Mouse (Mus musculus): ENCODE data around the gene Trib3. TPM values are rescaled to one million over a fixed set of nuclear protein-coding genes. Genes with fewer than 3 reads are reported as not detected.

The Trib3 gene
- polyA plus RNA-seq, 1 experiment from 2014 or later = 1.7 TPM

GRCm38 (mm10) chr2:152327980-152328379 lies 15.9 kb downstream of the Trib3 start:
- Histone ChIP-seq H3K27me3 (ENCODE audit: control insufficient read depth, insufficient read depth, low read length) (no peaks in the 10 kb centered on the region), H3K9ac (ENCODE audit: low read depth, low read length) (no peak overlapping the region), H3K4me2 (replicated peaks; ENCODE audit: low read depth, low read length) (no peak overlapping the region), H3K4me1 (replicated peaks; ENCODE audit: control insufficient read depth, insufficient read depth, low read length) (peaks cover 7% of the 10 kb centered on the region), H3K9me3 (ENCODE audit: control insufficient read depth, low read length) (no peaks in the 10 kb centered on the region), H3K27ac (ENCODE audit: low read depth, low read length) (no peak overlapping the region), H3K4me3 (ENCODE audit: low read depth, low read length) (no peak overlapping the region), H3K36me3 (ENCODE audit: control insufficient read depth, insufficient read depth, low read length) (0 out of 2 replicates have a peak, but pooled peaks cover 2% of the 10 kb centered on the region)
- DNase-seq (ENCODE audit: low spot score) = no peak
- ATAC-seq (ENCODE audit: low FRiP score) = no peak
- 82% methylated on average over 5 of the region's 5 CpGs for WGBS

- 85% methylated on average over 8 of the region's 8 CpGs for WGBS
Observed at GRCm38 (mm10) chr2:152326654-152327053, 17.2 kb downstream of the Trib3 start.

GRCm38 (mm10) chr2:152326157-152326556 lies 17.7 kb downstream of the Trib3 start:
- Histone ChIP-seq H3K4me2 (replicated peaks; ENCODE audit: low read depth, low read length) (no peak overlapping the region), H3K27ac (ENCODE audit: low read depth, low read length) (no peak overlapping the region), H3K9me3 (ENCODE audit: control insufficient read depth, low read length) (no peaks in the 10 kb centered on the region), H3K9ac (ENCODE audit: low read depth, low read length) (no peak overlapping the region), H3K4me3 (ENCODE audit: low read depth, low read length) (no peak overlapping the region), H3K4me1 (replicated peaks; ENCODE audit: control insufficient read depth, insufficient read depth, low read length) (peaks cover 4% of the 10 kb centered on the region; the same call in 1 of the 2 replicates), H3K36me3 (ENCODE audit: control insufficient read depth, insufficient read depth, low read length) (0 out of 2 replicates have a peak, but pooled peaks cover 2% of the 10 kb centered on the region), H3K27me3 (ENCODE audit: control insufficient read depth, insufficient read depth, low read length) (no peaks in the 10 kb centered on the region)
- ATAC-seq (ENCODE audit: low FRiP score) = no peak
- WGBS = 93% methylated on average over 13 of the region's 13 CpGs
- no peak for DNase-seq (ENCODE audit: low spot score)

More at GRCm38 (mm10) chr2:152326654-152327053, 17.2 kb downstream of the Trib3 start:
- Histone ChIP-seq H3K27me3 (ENCODE audit: control insufficient read depth, insufficient read depth, low read length) (no peaks in the 10 kb centered on the region), H3K36me3 (ENCODE audit: control insufficient read depth, insufficient read depth, low read length) (0 out of 2 replicates have a peak, but pooled peaks cover 2% of the 10 kb centered on the region), H3K9me3 (ENCODE audit: control insufficient read depth, low read length) (no peaks in the 10 kb centered on the region), H3K4me2 (replicated peaks; ENCODE audit: low read depth, low read length) (no peak overlapping the region), H3K4me3 (ENCODE audit: low read depth, low read length) (no peak overlapping the region), H3K4me1 (replicated peaks; ENCODE audit: control insufficient read depth, insufficient read depth, low read length) (peaks cover 7% of the 10 kb centered on the region), H3K9ac (ENCODE audit: low read depth, low read length) (no peak overlapping the region), H3K27ac (ENCODE audit: low read depth, low read length) (no peak overlapping the region)
- no peak for ATAC-seq (ENCODE audit: low FRiP score)
- DNase-seq (ENCODE audit: low spot score) = no peak

- Histone ChIP-seq H3K4me3 (ENCODE audit: low read depth, low read length) (no peak overlapping the region), H3K4me1 (replicated peaks; ENCODE audit: control insufficient read depth, insufficient read depth, low read length) (no peaks in the 10 kb centered on the region), H3K36me3 (ENCODE audit: control insufficient read depth, insufficient read depth, low read length) (0 out of 2 replicates have a peak, but pooled peaks cover 2% of the 10 kb centered on the region), H3K27ac (ENCODE audit: low read depth, low read length) (no peak overlapping the region), H3K4me2 (replicated peaks; ENCODE audit: low read depth, low read length) (no peak overlapping the region), H3K9me3 (ENCODE audit: control insufficient read depth, low read length) (no peaks in the 10 kb centered on the region), H3K27me3 (ENCODE audit: control insufficient read depth, insufficient read depth, low read length) (no peaks in the 10 kb centered on the region), H3K9ac (ENCODE audit: low read depth, low read length) (no peak overlapping the region)
- ATAC-seq (ENCODE audit: low FRiP score) = no peak
- DNase-seq (ENCODE audit: low spot score) = no peak
- 89% methylated on average over 3 of the region's 3 CpGs for WGBS
Observed at GRCm38 (mm10) chr2:152324842-152325241, 19.0 kb downstream of the Trib3 start.

DNA sequence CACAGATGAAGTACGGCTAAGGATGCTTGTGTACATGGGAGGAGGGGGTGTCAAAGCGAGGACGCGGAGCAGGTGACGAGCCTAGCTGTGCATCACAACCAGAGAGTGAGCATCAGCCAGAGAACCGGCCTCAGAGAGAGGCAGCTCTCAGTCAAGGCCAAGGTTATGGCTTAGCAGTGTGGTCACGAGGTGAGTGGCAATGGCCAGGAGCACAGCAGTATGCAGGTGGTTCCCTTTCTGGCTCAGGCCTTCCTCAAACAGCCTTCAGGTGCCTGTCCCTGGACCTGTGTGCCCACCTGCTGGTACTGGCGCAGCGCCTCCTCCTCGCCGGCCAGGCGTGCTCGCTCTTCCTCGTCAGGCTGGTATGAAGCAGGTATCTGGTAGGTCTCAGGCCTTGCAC lies 19.9 kb downstream of the Trib3 start:
- WGBS = 94% methylated on average over 14 of the region's 14 CpGs
- no peak overlapping the region for H3K27ac ChIP-seq (ENCODE audit: low read depth, low read length)
- no peaks in the 10 kb centered on the region for H3K27me3 ChIP-seq (ENCODE audit: control insufficient read depth, insufficient read depth, low read length)

GRCm38 (mm10) chr2:152322198-152322597 lies 21.6 kb downstream of the Trib3 start:
- DNase-seq (ENCODE audit: low spot score) = no peak
- H3K27me3 ChIP-seq (ENCODE audit: control insufficient read depth, insufficient read depth, low read length) = no peaks in the 10 kb centered on the region
- no peak overlapping the region for H3K4me3 ChIP-seq (ENCODE audit: low read depth, low read length)
- no peaks in the 10 kb centered on the region for H3K9me3 ChIP-seq (ENCODE audit: control insufficient read depth, low read length)
- ATAC-seq (ENCODE audit: low FRiP score) = no peak
- H3K4me2 ChIP-seq (replicated peaks; ENCODE audit: low read depth, low read length) = no peak overlapping the region
- H3K27ac ChIP-seq (ENCODE audit: low read depth, low read length) = no peak overlapping the region
- H3K9ac ChIP-seq (ENCODE audit: low read depth, low read length) = no peak overlapping the region
- H3K36me3 ChIP-seq (ENCODE audit: control insufficient read depth, insufficient read depth, low read length) = 0 out of 2 replicates have a peak, but pooled peaks cover 6% of the 10 kb centered on the region
- H3K4me1 ChIP-seq (replicated peaks; ENCODE audit: control insufficient read depth, insufficient read depth, low read length) = no peaks in the 10 kb centered on the region
- 96% methylated on average over 6 of the region's 6 CpGs for WGBS

More for the DNA sequence above, 19.9 kb downstream of the Trib3 start:
- no peak overlapping the region for H3K9ac ChIP-seq (ENCODE audit: low read depth, low read length)
- no peaks in the 10 kb centered on the region for H3K4me1 ChIP-seq (replicated peaks; ENCODE audit: control insufficient read depth, insufficient read depth, low read length)
- H3K36me3 ChIP-seq (ENCODE audit: control insufficient read depth, insufficient read depth, low read length) = 0 out of 2 replicates have a peak, but pooled peaks cover 2% of the 10 kb centered on the region
- no peak overlapping the region for H3K4me3 ChIP-seq (ENCODE audit: low read depth, low read length)
- DNase-seq (ENCODE audit: low spot score) = no peak
- H3K4me2 ChIP-seq (replicated peaks; ENCODE audit: low read depth, low read length) = no peak overlapping the region
- no peak for ATAC-seq (ENCODE audit: low FRiP score)
- H3K9me3 ChIP-seq (ENCODE audit: control insufficient read depth, low read length) = no peaks in the 10 kb centered on the region

DNA sequence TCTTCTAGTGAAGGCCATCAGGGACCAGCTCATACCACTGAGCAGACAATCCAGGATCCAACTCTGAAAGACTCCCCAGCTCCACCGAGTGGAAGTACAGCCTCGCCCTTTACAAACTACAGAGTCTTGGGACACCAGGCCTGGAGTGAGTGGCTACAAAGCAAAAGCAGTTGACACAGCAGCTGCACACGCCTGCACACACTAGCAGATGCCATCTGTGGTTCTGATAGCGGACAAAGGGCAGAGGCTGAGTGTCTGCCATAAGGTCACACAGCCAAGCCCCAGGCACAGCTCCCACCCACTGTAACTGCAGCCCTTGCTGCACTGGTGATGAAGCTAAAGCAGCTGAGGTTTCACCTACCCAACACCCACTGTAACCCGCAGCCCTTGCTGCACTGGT lies 22.3 kb downstream of the Trib3 start:
- Histone ChIP-seq H3K4me3 (ENCODE audit: low read depth, low read length) (no peak overlapping the region), H3K36me3 (ENCODE audit: control insufficient read depth, insufficient read depth, low read length) (0 out of 2 replicates have a peak, but pooled peaks cover 6% of the 10 kb centered on the region), H3K27ac (ENCODE audit: low read depth, low read length) (no peak overlapping the region), H3K9ac (ENCODE audit: low read depth, low read length) (no peak overlapping the region), H3K27me3 (ENCODE audit: control insufficient read depth, insufficient read depth, low read length) (no peaks in the 10 kb centered on the region), H3K4me1 (replicated peaks; ENCODE audit: control insufficient read depth, insufficient read depth, low read length) (no peaks in the 10 kb centered on the region), H3K9me3 (ENCODE audit: control insufficient read depth, low read length) (no peaks in the 10 kb centered on the region), H3K4me2 (replicated peaks; ENCODE audit: low read depth, low read length) (no peak overlapping the region)
- ATAC-seq (ENCODE audit: low FRiP score) (no peak), DNase-seq (ENCODE audit: low spot score) (no peak)
- 87% methylated on average over 5 of the region's 5 CpGs for WGBS

DNA sequence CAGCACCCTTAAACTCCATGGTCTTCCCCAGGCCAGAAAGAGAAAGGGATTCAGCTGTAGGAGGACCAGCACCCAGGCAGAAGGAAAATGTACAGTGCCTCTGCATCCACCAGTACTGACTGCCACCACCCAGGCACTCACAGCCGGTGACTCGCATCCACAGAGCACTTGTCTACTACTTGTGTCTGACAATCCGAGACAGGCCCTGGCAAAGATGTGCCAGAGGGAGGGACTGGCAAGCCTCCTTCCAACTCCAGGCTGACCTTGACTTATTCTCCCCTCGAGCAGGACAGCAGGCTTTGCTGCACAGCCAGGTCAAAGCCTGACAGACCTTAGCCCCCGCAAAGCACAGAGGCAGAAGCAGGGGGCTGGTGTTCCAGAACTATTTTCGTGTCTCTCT lies 26.8 kb downstream of the Trib3 start:
- Histone ChIP-seq H3K27me3 (ENCODE audit: control insufficient read depth, insufficient read depth, low read length) (no peaks in the 10 kb centered on the region), H3K9me3 (ENCODE audit: control insufficient read depth, low read length) (no peaks in the 10 kb centered on the region), H3K36me3 (ENCODE audit: control insufficient read depth, insufficient read depth, low read length) (peaks cover 10% of the 10 kb centered on the region; the same call in 1 of the 2 replicates), H3K4me2 (replicated peaks; ENCODE audit: low read depth, low read length) (no peak overlapping the region), H3K4me1 (replicated peaks; ENCODE audit: control insufficient read depth, insufficient read depth, low read length) (no peaks in the 10 kb centered on the region), H3K27ac (ENCODE audit: low read depth, low read length) (no peak overlapping the region), H3K9ac (ENCODE audit: low read depth, low read length) (no peak overlapping the region), H3K4me3 (ENCODE audit: low read depth, low read length) (no peak overlapping the region)
- DNase-seq (ENCODE audit: low spot score) (no peak), ATAC-seq (ENCODE audit: low FRiP score) (no peak)
- 87% methylated on average over 6 of the region's 6 CpGs for WGBS

DNA sequence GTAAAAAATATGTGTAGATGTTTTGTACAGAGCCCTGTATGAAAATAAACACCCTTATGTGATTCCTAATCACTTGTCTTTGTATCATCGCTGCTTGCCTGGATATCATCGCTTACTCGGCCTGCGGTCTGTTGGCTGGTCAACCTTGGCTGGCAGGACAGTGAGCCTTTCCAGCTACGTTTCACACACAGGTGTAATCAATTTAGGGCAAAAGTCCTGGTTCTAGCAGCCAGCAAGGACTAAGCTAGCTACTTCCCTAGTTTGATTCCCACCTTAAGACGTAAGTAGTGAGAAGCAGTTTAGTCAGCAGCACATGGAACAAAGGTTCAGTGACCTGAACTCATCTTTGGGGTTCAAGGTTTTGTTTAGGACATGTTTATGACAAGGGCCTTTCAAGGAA lies 29.9 kb downstream of the Trib3 start:
- no peaks in the 10 kb centered on the region for H3K9me3 ChIP-seq (ENCODE audit: control insufficient read depth, low read length)
- 92% methylated on average over 6 of the region's 6 CpGs for WGBS
- no peak overlapping the region for H3K4me3 ChIP-seq (ENCODE audit: low read depth, low read length)
- H3K4me1 ChIP-seq (replicated peaks; ENCODE audit: control insufficient read depth, insufficient read depth, low read length) = no peaks in the 10 kb centered on the region
- H3K36me3 ChIP-seq (ENCODE audit: control insufficient read depth, insufficient read depth, low read length) = peaks cover 18% of the 10 kb centered on the region
- H3K4me2 ChIP-seq (replicated peaks; ENCODE audit: low read depth, low read length) = no peak overlapping the region
- DNase-seq (ENCODE audit: low spot score) (no peak), ATAC-seq (ENCODE audit: low FRiP score) (no peak)
- no peak overlapping the region for H3K27ac ChIP-seq (ENCODE audit: low read depth, low read length)
- no peaks in the 10 kb centered on the region for H3K27me3 ChIP-seq (ENCODE audit: control insufficient read depth, insufficient read depth, low read length)
- H3K9ac ChIP-seq (ENCODE audit: low read depth, low read length) = no peak overlapping the region

Data from hindbrain, embryonic 11.5 days (tissue).